Mouse (Mus musculus): ENCODE data around the gene Fignl1. TPM values are rescaled to one million over a fixed set of nuclear protein-coding genes. Genes with fewer than 3 reads are reported as not detected.

Gene Fignl1
- total and polyA plus RNA-seq, 3 experiments = 34.2 to 59.9 (median 51.2) TPM

DNA sequence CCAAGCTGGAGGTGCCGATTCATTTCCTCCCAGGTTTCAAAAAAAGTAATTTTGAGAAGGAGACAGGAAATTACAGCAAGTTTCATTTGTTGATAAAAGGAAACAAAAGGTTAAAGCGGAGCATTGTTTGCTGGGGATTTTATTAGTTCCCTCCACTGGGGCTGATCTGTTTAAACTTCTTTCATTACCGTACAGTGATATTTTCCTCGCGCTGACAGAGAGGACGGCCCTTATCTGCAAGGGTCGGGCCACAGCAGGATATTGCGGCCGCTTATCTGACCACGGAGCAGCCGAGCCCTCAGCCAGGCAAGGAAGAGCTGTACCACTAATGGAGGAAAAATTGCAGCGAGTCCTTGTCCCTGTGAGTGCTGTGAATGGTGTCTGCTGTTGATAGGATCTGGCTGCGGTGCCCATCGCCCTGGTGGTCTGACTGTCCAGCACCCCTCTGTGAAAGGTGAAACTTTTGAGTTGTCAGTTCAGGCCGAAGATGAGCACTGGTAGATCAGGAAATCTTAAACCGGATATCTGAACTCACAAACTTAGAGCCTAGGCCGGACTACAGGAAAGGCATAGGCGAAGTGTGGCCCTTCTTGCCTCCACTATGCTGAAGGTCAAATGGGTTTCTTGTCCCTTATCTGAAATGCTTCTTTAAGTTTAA is 28.1 kb upstream of the Fignl1 start (continued):
- no peak for TF ChIP-seq POLR2AphosphoS2 (IDR thresholded peaks at IDR 0.05; ENCODE audit: low read length)
- TF ChIP-seq JUND (IDR thresholded peaks at IDR 0.05; ENCODE audit: low read depth, low read length) = no peak
- no peak for TF ChIP-seq USF2 (IDR thresholded peaks at IDR 0.05; ENCODE audit: borderline replicate concordance in 1 of 2, insufficient read depth in 1 of 2, low read depth in 1 of 2, low read length in 2 of 2)
- TF ChIP-seq MAFK (IDR thresholded peaks at IDR 0.05; ENCODE audit: borderline replicate concordance, low read depth, low read length) = peak; percentile 97
- TF ChIP-seq TAL1 (IDR thresholded peaks at IDR 0.05; ENCODE audit: low read length) = peak; percentile 87
- TF ChIP-seq CTCF (IDR thresholded peaks at IDR 0.05 in 2 of 3, conservative IDR thresholded peaks at IDR 0.05 in 1 of 3; ENCODE audit: control insufficient read depth in 1 of 3, insufficient read depth in 1 of 3, low read depth in 2 of 3, low read length in 3 of 3, poor library complexity in 1 of 3, severe bottlenecking in 1 of 3) = no peak
- TF ChIP-seq E2F4 (IDR thresholded peaks at IDR 0.05; ENCODE audit: borderline replicate concordance, low read depth, low read length) = no peak
- TF ChIP-seq MYB (IDR thresholded peaks at IDR 0.05; ENCODE audit: low read depth, low read length) = peak; percentile 74; the same call in 1 of the 2 replicates
- TF ChIP-seq TBP (IDR thresholded peaks at IDR 0.05; ENCODE audit: low read depth, low read length) = no peak; the same call in 1 of the 2 replicates
- TF ChIP-seq ETS1 (IDR thresholded peaks at IDR 0.05; ENCODE audit: low read depth, low read length) = peak; percentile 94
- peak; percentile 45; the same call in 1 of the 2 replicates for TF ChIP-seq MAZ (IDR thresholded peaks at IDR 0.05; ENCODE audit: low read depth, low read length)
- peak; percentile 34; the same call in 1 of the 2 replicates for TF ChIP-seq ZKSCAN1 (IDR thresholded peaks at IDR 0.05; ENCODE audit: low read depth, low read length)
- peak; percentile 97 for TF ChIP-seq TCF12 (IDR thresholded peaks at IDR 0.05; ENCODE audit: low read depth, low read length)
- 0 out of 2 replicates have a peak, but pooled peaks have one; percentile 52 for TF ChIP-seq GABPA (IDR thresholded peaks at IDR 0.05; ENCODE audit: low read depth, low read length)
- TF ChIP-seq ZC3H11A (IDR thresholded peaks at IDR 0.05; ENCODE audit: low read depth, low read length) = 0 out of 2 replicates have a peak, but pooled peaks have one; percentile 19
- peak; percentile 70 for TF ChIP-seq ZNF384 (IDR thresholded peaks at IDR 0.05; ENCODE audit: low read depth, low read length)
- peak; percentile 74; the same call in 1 of the 2 replicates for TF ChIP-seq MXI1 (IDR thresholded peaks at IDR 0.05; ENCODE audit: low read depth, low read length)
- TF ChIP-seq CHD1 (IDR thresholded peaks at IDR 0.05; ENCODE audit: low read depth, low read length) = no peak

DNA sequence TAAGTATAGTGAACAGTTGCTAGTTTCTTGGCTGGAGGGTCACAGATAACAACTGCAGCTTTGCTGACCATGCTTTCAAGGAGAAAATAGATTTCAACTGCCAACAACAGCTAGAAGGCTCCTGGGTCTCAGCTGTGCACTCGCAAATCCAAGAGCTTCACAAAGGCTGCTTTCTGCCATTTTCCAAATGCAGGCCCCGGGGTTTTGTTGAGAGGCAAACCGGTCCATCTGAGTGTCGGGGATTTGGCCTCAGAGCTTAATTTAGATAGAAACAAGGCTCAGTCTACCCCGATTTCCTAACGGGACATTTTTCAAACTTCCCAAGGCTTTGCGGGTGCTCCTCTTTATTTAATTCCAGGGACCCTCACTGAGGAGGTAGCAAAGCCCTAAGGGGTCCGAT is 27.5 kb upstream of the Fignl1 start:
- Histone ChIP-seq H3K27me3 (ENCODE audit: control insufficient read depth in 1 of 2, insufficient read depth in 2 of 2, low read length in 2 of 2) (peaks cover 3 to 16% of the 10 kb centered on the region in 2 experiments; a peak in 3 of 4 replicates), H3K27ac (ENCODE audit: control insufficient read depth, low read depth, low read length) (peak overlapping the region; percentile 48), H3K9ac (ENCODE audit: control insufficient read depth, low read depth, low read length, poor library complexity, severe bottlenecking) (peak overlapping the region; percentile 15), H3K4me3 (ENCODE audit: control insufficient read depth in 1 of 2, insufficient read depth in 1 of 2, low read depth in 2 of 2, low read length in 2 of 2) (peak overlapping the region; percentile 31 to 32; a peak in 3 of 4 replicates), H3K4me1 (ENCODE audit: control insufficient read depth in 1 of 2, insufficient read depth in 2 of 2, low read length in 2 of 2) (peaks cover 16 to 33% of the 10 kb centered on the region in 2 experiments), H3K9me3 (replicated peaks; ENCODE audit: insufficient read depth, low read length) (no peaks in the 10 kb centered on the region), H3K36me3 (ENCODE audit: control insufficient read depth in 1 of 2, insufficient read depth in 2 of 2, low read length in 2 of 2) (peaks cover 0 to 37% of the 10 kb centered on the region in 2 experiments; a peak in 2 of 4 replicates), H3K79me2 (ENCODE audit: control insufficient read depth, insufficient read depth, low read length, poor library complexity) (no peaks in the 10 kb centered on the region)
- DNase-seq (ENCODE audit: low read depth, low spot score) = peak; percentile 49
- TF ChIP-seq MXI1 (IDR thresholded peaks at IDR 0.05; ENCODE audit: low read depth, low read length) (no peak), CHD1 (IDR thresholded peaks at IDR 0.05; ENCODE audit: low read depth, low read length) (0 out of 2 replicates have a peak, but pooled peaks have one; percentile 59), ZNF384 (IDR thresholded peaks at IDR 0.05; ENCODE audit: low read depth, low read length) (0 out of 2 replicates have a peak, but pooled peaks have one; percentile 0), KAT2A (conservative IDR thresholded peaks at IDR 0.05; ENCODE audit: low read depth, low read length) (no peak), MAX (IDR thresholded peaks at IDR 0.05; ENCODE audit: low read length) (no peak), POLR2AphosphoS5 (IDR thresholded peaks at IDR 0.05; ENCODE audit: borderline replicate concordance, low read depth, low read length) (no peak), TAL1 (IDR thresholded peaks at IDR 0.05; ENCODE audit: low read length) (peak; percentile 11; the same call in 1 of the 2 replicates), MAZ (IDR thresholded peaks at IDR 0.05; ENCODE audit: low read depth, low read length) (no peak), MEF2A (IDR thresholded peaks at IDR 0.05; ENCODE audit: extremely low read depth, insufficient replicate concordance, low read depth, low read length, poor library complexity, severe bottlenecking) (no peak), CHD2 (IDR thresholded peaks at IDR 0.05; ENCODE audit: low read length) (no peak), JUND (IDR thresholded peaks at IDR 0.05; ENCODE audit: low read depth, low read length) (no peak), ZC3H11A (IDR thresholded peaks at IDR 0.05; ENCODE audit: low read depth, low read length) (no peak), RCOR1 (IDR thresholded peaks at IDR 0.05; ENCODE audit: low read depth, low read length) (no peak), CTCF (IDR thresholded peaks at IDR 0.05 in 2 of 3, conservative IDR thresholded peaks at IDR 0.05 in 1 of 3; ENCODE audit: control insufficient read depth in 1 of 3, insufficient read depth in 1 of 3, low read depth in 2 of 3, low read length in 3 of 3, poor library complexity in 1 of 3, severe bottlenecking in 1 of 3) (no peak), EP300 (IDR thresholded peaks at IDR 0.05; ENCODE audit: low read depth in 1 of 2, low read length in 2 of 2) (peak in 1 of 2 experiments; percentile 41; a peak in 1 of 4 replicates)
